In genomic region chr6:83445796-83446195, GRCm38 (mm10) we compare ENCODE assay signal across 28 mouse cellular contexts. TPM values are rescaled to one million over a fixed set of nuclear protein-coding genes. Genes with fewer than 3 reads are reported as not detected.
DNase-seq lines count a peak whose midpoint lies in the region; ATAC-seq and TF ChIP-seq lines count a peak whose summit lies in the region.
"Had no signal": no experiment of that assay in that cellular context is flagged by ENCODE, and none has a peak within 500 bp of the region (broad histone marks: within the 10 kb centered on the region; RNA-seq: fewer than 3 reads in every experiment).

No protein-coding gene starts in this region.

- TF ChIP-seq CTCF in small intestine, adult 2 months (IDR thresholded peaks at IDR 0.05; ENCODE audit: extremely low read depth, insufficient read length, insufficient replicate concordance, low read depth, low read length): no peak

- DNase-seq in kidney, adult 18-20 months: peak; percentile 45
- DNase-seq in ovary, postnatal 10 days (ENCODE audit: low spot score): no peak
- no peak for DNase-seq in midbrain, embryonic 10.5 days (ENCODE audit: low spot score)
- DNase-seq: adrenal gland, postnatal 36 days; B cell, adult 2 months; cerebellum, adult 11 months; cerebellum, adult 9-10 months; cerebellum, postnatal 36 days; gastrocnemius, postnatal 36 days; heart, adult 2 months; heart, postnatal 10 days; layer of hippocampus, adult 9-11 months; liver; lung, adult 18-20 months; right cerebral cortex, postnatal 4 days had no signal

- H3K36me3 ChIP-seq in kidney, embryonic 15.5 days: peaks cover 31% of the 10 kb centered on the region
- H3K36me3 ChIP-seq in megakaryocyte, embryonic 14.5 days (replicated peaks; ENCODE audit: low read length): peaks cover 62% of the 10 kb centered on the region
- H3K36me3 ChIP-seq in kidney, embryonic 14.5 days (ENCODE audit: control insufficient read depth, insufficient read depth, low read length): peaks cover 13% of the 10 kb centered on the region; the same call in 1 of the 2 replicates
- H3K36me3 ChIP-seq in small intestine, adult 2 months (ENCODE audit: control insufficient read depth, insufficient read depth, low read length): no peaks in the 10 kb centered on the region; the same call in none of the 2 replicates
- peaks cover 75% of the 10 kb centered on the region for H3K36me3 ChIP-seq in midbrain, embryonic 10.5 days

- H3K4me1 ChIP-seq in kidney, embryonic 15.5 days: peaks cover 98% of the 10 kb centered on the region
- peaks cover 99% of the 10 kb centered on the region for H3K4me1 ChIP-seq in megakaryocyte, embryonic 14.5 days
- H3K4me1 ChIP-seq in kidney, embryonic 14.5 days (ENCODE audit: control insufficient read depth, insufficient read depth, low read length): peaks cover 68% of the 10 kb centered on the region
- peaks cover 60% of the 10 kb centered on the region for H3K4me1 ChIP-seq in small intestine, adult 2 months (ENCODE audit: control insufficient read depth, insufficient read depth, insufficient read length, low read length)
- peaks cover 87% of the 10 kb centered on the region for H3K4me1 ChIP-seq in midbrain, embryonic 10.5 days

- no peak overlapping the region for H3K9ac ChIP-seq in kidney, embryonic 15.5 days
- H3K9ac ChIP-seq in kidney, embryonic 14.5 days (ENCODE audit: low read depth, low read length): no peak overlapping the region
- H3K9ac ChIP-seq: hindbrain, embryonic 14.5 days; neural tube, embryonic 12.5 days had no signal

- no peak overlapping the region for H3K4me3 ChIP-seq in kidney, embryonic 15.5 days (replicated peaks)
- H3K4me3 ChIP-seq in megakaryocyte, embryonic 14.5 days (replicated peaks): peak overlapping the region; percentile 7
- H3K4me3 ChIP-seq in kidney, embryonic 14.5 days (ENCODE audit: low read length): no peak overlapping the region
- H3K4me3 ChIP-seq in small intestine, adult 2 months (ENCODE audit: low read depth, low read length): no peak overlapping the region
- no peak overlapping the region for H3K4me3 ChIP-seq in midbrain, embryonic 10.5 days
- H3K4me3 ChIP-seq: heart, adult 2 months; heart, embryonic 13.5 days; neural tube, embryonic 12.5 days had no signal

- no peak for TF ChIP-seq POLR2A in small intestine, adult 2 months (IDR thresholded peaks at IDR 0.05; ENCODE audit: low read depth, low read length)

- H3K27ac ChIP-seq in kidney, embryonic 15.5 days: no peak overlapping the region
- H3K27ac ChIP-seq in kidney, embryonic 14.5 days (ENCODE audit: low read depth, low read length): 0 out of 2 replicates have a peak overlapping the region, but pooled peaks have one; percentile 3
- peak overlapping the region; percentile 79 for H3K27ac ChIP-seq in small intestine, adult 2 months (ENCODE audit: insufficient read depth, low read depth, low read length)
- H3K27ac ChIP-seq in midbrain, embryonic 10.5 days (replicated peaks): no peak overlapping the region
- H3K27ac ChIP-seq: heart, adult 2 months; heart, embryonic 13.5 days; hindbrain, embryonic 14.5 days; macrophage; neural tube, embryonic 12.5 days had no signal

- H3K27me3 ChIP-seq in kidney, embryonic 15.5 days: no peaks in the 10 kb centered on the region
- no peaks in the 10 kb centered on the region for H3K27me3 ChIP-seq in megakaryocyte, embryonic 14.5 days (replicated peaks)
- H3K27me3 ChIP-seq in kidney, embryonic 14.5 days (ENCODE audit: control insufficient read depth, insufficient read depth, low read length): no peaks in the 10 kb centered on the region
- H3K27me3 ChIP-seq in small intestine, adult 2 months (ENCODE audit: control insufficient read depth, insufficient read depth, low read length): no peaks in the 10 kb centered on the region
- no peaks in the 10 kb centered on the region for H3K27me3 ChIP-seq in midbrain, embryonic 10.5 days (ENCODE audit: low read depth, poor library complexity, severe bottlenecking)
- H3K27me3 ChIP-seq: heart, embryonic 13.5 days; neural tube, embryonic 12.5 days had no signal

- no peak for ATAC-seq in kidney, embryonic 15.5 days (replicated peaks; ENCODE audit: low FRiP score)
- ATAC-seq in megakaryocyte, adult 5-6 weeks (ENCODE audit: poor library complexity, severe bottlenecking): no peak
- no peak for ATAC-seq in kidney, embryonic 14.5 days (ENCODE audit: low FRiP score, low TSS enrichment)
- ATAC-seq: forebrain, embryonic 14.5 days; lung, postnatal 0 days; midbrain, embryonic 16.5 days had no signal

- H3K4me2 ChIP-seq in kidney, embryonic 15.5 days: no peak overlapping the region
- H3K4me2 ChIP-seq in kidney, embryonic 14.5 days (replicated peaks; ENCODE audit: low read depth, low read length): no peak overlapping the region
- H3K4me2 ChIP-seq: heart, embryonic 13.5 days; hindbrain, embryonic 14.5 days; midbrain, embryonic 11.5 days; neural tube, embryonic 12.5 days had no signal

- no peaks in the 10 kb centered on the region for H3K9me3 ChIP-seq in kidney, embryonic 15.5 days (replicated peaks)
- no peaks in the 10 kb centered on the region for H3K9me3 ChIP-seq in megakaryocyte, embryonic 14.5 days
- no peaks in the 10 kb centered on the region for H3K9me3 ChIP-seq in kidney, embryonic 14.5 days (ENCODE audit: control insufficient read depth, low read length)
- no peaks in the 10 kb centered on the region for H3K9me3 ChIP-seq in midbrain, embryonic 10.5 days (replicated peaks)
- H3K9me3 ChIP-seq: heart, embryonic 13.5 days; neural tube, embryonic 12.5 days had no signal

- WGBS in kidney, embryonic 15.5 days: 72% methylated on average over 2 of the region's 2 CpGs
- WGBS in kidney, embryonic 14.5 days: 57% methylated on average over 2 of the region's 2 CpGs
- 22% methylated on average over 2 of the region's 2 CpGs for WGBS in small intestine, adult 2 months
- 89% methylated on average over 2 of the region's 2 CpGs for WGBS in midbrain, embryonic 10.5 days

RNA-seq across cellular contexts. Expression of gene Tet3, which starts 13.1 kb away (rescaled TPM):
- polyA plus RNA-seq in kidney, embryonic 15.5 days (2015; fragmentation: Nextera tagmentation; extraction: Ambion mirVana): 51.0 and 51.4 TPM in 2 replicates
- polyA plus RNA-seq in megakaryocyte, embryonic 14.5 days (2012; ENCODE audit: insufficient read depth, low replicate concordance): 10.6 and 12.2 TPM in 2 replicates
- 36.1 and 36.2 TPM in 2 replicates for total RNA-seq in megakaryocyte, adult 5-6 weeks (2015)
- total RNA-seq in megakaryocyte, adult 5-6 weeks (2017): 15.8 and 23.1 TPM in 2 replicates
- 48.6 and 54.9 TPM in 2 replicates for polyA plus RNA-seq in kidney, embryonic 14.5 days (2014; fragmentation: Nextera tagmentation; extraction: Ambion mirVana)
- polyA plus RNA-seq in small intestine, adult 2 months (2012; rRNA removed): 9.0 and 15.4 TPM in 2 replicates
- 45.1 and 51.0 TPM in 2 replicates for polyA plus RNA-seq in midbrain, embryonic 10.5 days (2016; fragmentation: Nextera tagmentation; extraction: Ambion mirVana)

Comparison
In these comparisons a context has a peak if more than half of its experiments do, and no peak if none do; other contexts are left out.
1. H3K27ac ChIP-seq: peak in kidney, embryonic 14.5 days (single experiment) and small intestine, adult 2 months (single experiment); none in kidney, embryonic 15.5 days (single experiment) and midbrain, embryonic 10.5 days (single experiment).